Mouse (Mus musculus) kidney, adult 2 months (tissue): ENCODE measurements around the gene Cdc42bpg. TPM values are rescaled to one million over a fixed set of nuclear protein-coding genes. Genes with fewer than 3 reads are reported as not detected.

ENCODE experiments used
- DNase-seq: peaks from one replicate; pipeline ENCODE4 v3.0.0; 2021
- H3K27ac ChIP-seq: fragments of 200-500 bp; 2 replicates; pipeline ENCODE4 v1.5.1; 2012; ENCODE audit warnings: low read depth, low read length, control low read depth, inconsistent platforms; ENCODE audit not compliant: insufficient read depth
- H3K27me3 ChIP-seq: fragments of 200-500 bp; replicated peaks from 2 replicates; pipeline ENCODE4 v1.6.1; 2012; ENCODE audit warnings: mild to moderate bottlenecking, moderate library complexity, low read length, inconsistent platforms; ENCODE audit not compliant: control insufficient read depth, insufficient read depth
- H3K36me3 ChIP-seq: fragments of 200-500 bp; 2 replicates; pipeline ENCODE4 v1.6.1; 2012; ENCODE audit warnings: mild to moderate bottlenecking, moderate library complexity, low read length, inconsistent platforms; ENCODE audit not compliant: control insufficient read depth, insufficient read depth
- H3K4me1 ChIP-seq: fragments of 200-500 bp; 2 replicates; pipeline ENCODE4 v1.6.1; 2011; ENCODE audit warnings: low read length; ENCODE audit not compliant: control insufficient read depth, insufficient read depth
- H3K4me3 ChIP-seq: fragments of 200-500 bp; 2 replicates; pipeline ENCODE4 v1.5.1; 2011; ENCODE audit warnings: mild to moderate bottlenecking, low read depth, low read length, control low read depth; ENCODE audit not compliant: insufficient read depth
- CTCF ChIP-seq: fragments of 200-500 bp; conservative IDR thresholded peaks from 2 replicates; pipeline ENCODE4 v1.5.1; 2011; ENCODE audit warnings: low read depth, mild to moderate bottlenecking, control low read depth, low read length, moderate library complexity, mixed read lengths; ENCODE audit not compliant: insufficient read depth, insufficient read length
- POLR2A ChIP-seq: fragments of 200-500 bp; IDR thresholded peaks from one replicate; pipeline ENCODE4 v1.6.1; 2011; ENCODE audit warnings: low read depth, low read length, control low read depth
- WGBS: fragments of 180-500 bp; shearing (Covaris S2); methylation state at CpG from one replicate; pipeline ENCODE4 v1.1.7; 2018; 5-methylcytosine and 5-hydroxymethylcytosine counted together
- polyA plus RNA-seq: library from polyadenylated mRNA; depleted of rRNA; stranded (reverse); fragments of >200 nt; gene quantifications from 2 replicates; pipeline ENCODE4 v1.2.3, GENCODE M21; 2012

Gene Cdc42bpg
- polyA plus RNA-seq, 1 experiment, result 26.6 TPM

- 71% methylated on average over 8 of the region's 8 CpGs for WGBS
- H3K4me3 ChIP-seq, result peak overlapping the region; percentile 62; the same call in 1 of the 2 replicates
- H3K27ac ChIP-seq, result no peak overlapping the region
- no peaks in the 10 kb centered on the region for H3K27me3 ChIP-seq
- TF ChIP-seq CTCF (no peak), POLR2A (no peak)
- H3K4me1 ChIP-seq, result peaks cover 12% of the 10 kb centered on the region; the same call in 1 of the 2 replicates
- no peaks in the 10 kb centered on the region for H3K36me3 ChIP-seq
- DNase-seq, result no peak
Observed at GRCm38 (mm10) chr19:6264945-6265344, 41.3 kb upstream of the Cdc42bpg start.

GRCm38 (mm10) chr19:6265727-6266182 is 40.5 kb upstream of the Cdc42bpg start:
- TF ChIP-seq POLR2A (no peak), CTCF (no peak; the same call in 1 of the 2 replicates)
- no peaks in the 10 kb centered on the region for H3K36me3 ChIP-seq
- peaks cover 16% of the 10 kb centered on the region for H3K4me1 ChIP-seq
- H3K4me3 ChIP-seq, result no peak overlapping the region
- 79% methylated on average over 6 of the region's 6 CpGs for WGBS
- no peak for DNase-seq
- no peaks in the 10 kb centered on the region for H3K27me3 ChIP-seq
- H3K27ac ChIP-seq, result no peak overlapping the region

- no peak overlapping the region for H3K27ac ChIP-seq
- DNase-seq, result peak; percentile 62
- 22% methylated on average over 11 of the region's 11 CpGs for WGBS
Observed at GRCm38 (mm10) chr19:6267306-6268169, 38.7 kb upstream of the Cdc42bpg start.

GRCm38 (mm10) chr19:6268170-6268528 is 38.1 kb upstream of the Cdc42bpg start:
- TF ChIP-seq POLR2A, result peak; percentile 31
- TF ChIP-seq CTCF, result peak; percentile 89
- DNase-seq, result peak; percentile 90
- no peak overlapping the region for H3K27ac ChIP-seq

More at GRCm38 (mm10) chr19:6267306-6268169, 38.7 kb upstream of the Cdc42bpg start:
- no peaks in the 10 kb centered on the region for H3K36me3 ChIP-seq
- TF ChIP-seq CTCF, result 0 out of 2 replicates have a peak, but pooled peaks have one; percentile 1
- no peak for TF ChIP-seq POLR2A
- peaks cover 30% of the 10 kb centered on the region for H3K4me1 ChIP-seq
- no peak overlapping the region for H3K4me3 ChIP-seq
- H3K27me3 ChIP-seq, result no peaks in the 10 kb centered on the region

GRCm38 (mm10) chr19:6268670-6269132 is 37.6 kb upstream of the Cdc42bpg start:
- DNase-seq, result no peak
- Histone ChIP-seq H3K27ac (no peak overlapping the region), H3K36me3 (no peaks in the 10 kb centered on the region), H3K4me3 (no peak overlapping the region), H3K27me3 (no peaks in the 10 kb centered on the region), H3K4me1 (peaks cover 27% of the 10 kb centered on the region)
- WGBS, result 79% methylated on average over 7 of the region's 7 CpGs
- no peak for TF ChIP-seq CTCF
- TF ChIP-seq POLR2A, result no peak

More at GRCm38 (mm10) chr19:6268170-6268528, 38.1 kb upstream of the Cdc42bpg start:
- H3K4me3 ChIP-seq, result no peak overlapping the region
- H3K4me1 ChIP-seq, result peaks cover 27% of the 10 kb centered on the region
- H3K27me3 ChIP-seq, result no peaks in the 10 kb centered on the region
- WGBS, result 11% methylated on average over 8 of the region's 8 CpGs
- H3K36me3 ChIP-seq, result no peaks in the 10 kb centered on the region

GRCm38 (mm10) chr19:6269798-6270475 is 36.3 kb upstream of the Cdc42bpg start:
- DNase-seq, result no peak
- WGBS, result 77% methylated on average over 8 of the region's 8 CpGs
- H3K27ac ChIP-seq, result peak overlapping the region; percentile 66

More at GRCm38 (mm10) chr19:6269798-6270475, 36.3 kb upstream of the Cdc42bpg start:
- Histone ChIP-seq H3K4me1 (peaks cover 27% of the 10 kb centered on the region), H3K36me3 (no peaks in the 10 kb centered on the region), H3K4me3 (no peak overlapping the region), H3K27me3 (no peaks in the 10 kb centered on the region)
- no peak for TF ChIP-seq CTCF
- no peak for TF ChIP-seq POLR2A
